12 mouse cellular contexts compared by ENCODE assay signal in the genomic region with DNA sequence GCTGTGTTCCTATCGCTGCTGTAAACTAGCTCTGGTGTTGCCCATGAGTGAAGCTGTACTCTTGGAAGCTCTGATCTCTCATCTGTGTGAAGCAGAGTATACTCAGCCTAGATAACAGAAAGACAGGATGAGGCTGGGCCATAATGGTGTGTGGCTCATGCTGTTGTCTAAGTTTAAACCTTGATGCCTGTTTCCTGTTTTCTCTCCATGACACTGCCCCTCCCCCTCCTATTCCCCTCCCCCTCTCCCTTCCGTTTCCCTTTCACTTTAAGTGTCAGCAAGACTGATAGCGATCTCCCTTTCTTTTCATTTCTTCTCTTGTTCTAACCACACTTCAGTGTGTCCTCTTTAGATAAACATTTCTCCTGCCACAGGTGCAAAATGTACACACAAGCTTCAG.
A peak's percentile ranks its signal among the peaks of the same experiment; 100 is the strongest.
DNase-seq lines count a peak whose midpoint lies in the region; ATAC-seq and TF ChIP-seq lines count a peak whose summit lies in the region.
"Had no signal": no experiment of that assay in that cellular context is flagged by ENCODE, and none has a peak within 500 bp of the region (broad histone marks: within the 10 kb centered on the region; RNA-seq: fewer than 3 reads in every experiment).

No protein-coding gene starts in this region.

- no peak overlapping the region for H3K4me2 ChIP-seq in heart, postnatal 0 days (ENCODE audit: low read depth, low read length)
- H3K4me2 ChIP-seq in heart, embryonic 12.5 days, result no peak overlapping the region
- peak overlapping the region; percentile 4; the same call in 1 of the 2 replicates for H3K4me2 ChIP-seq in liver, embryonic 11.5 days
- no peak overlapping the region for H3K4me2 ChIP-seq in hindbrain, embryonic 14.5 days (replicated peaks)

- no peak overlapping the region for H3K9ac ChIP-seq in heart, postnatal 0 days (replicated peaks; ENCODE audit: low read depth, low read length)
- H3K9ac ChIP-seq in heart, embryonic 12.5 days, result no peak overlapping the region
- no peak overlapping the region for H3K9ac ChIP-seq in liver, embryonic 11.5 days (ENCODE audit: low read depth, low read length)
- no peak overlapping the region for H3K9ac ChIP-seq in hindbrain, embryonic 14.5 days

- no peaks in the 10 kb centered on the region for H3K4me1 ChIP-seq in heart, postnatal 0 days (ENCODE audit: control insufficient read depth, insufficient read depth)
- no peaks in the 10 kb centered on the region for H3K4me1 ChIP-seq in heart, embryonic 12.5 days (replicated peaks)
- H3K4me1 ChIP-seq in liver, embryonic 11.5 days (replicated peaks; ENCODE audit: control insufficient read depth, insufficient read depth, low read length), result no peaks in the 10 kb centered on the region
- no peaks in the 10 kb centered on the region for H3K4me1 ChIP-seq in hindbrain, embryonic 14.5 days (replicated peaks; ENCODE audit: control insufficient read depth, insufficient read depth, low read length)
- H3K4me1 ChIP-seq: hindbrain, embryonic 10.5 days had no signal

- no peak overlapping the region for H3K4me3 ChIP-seq in heart, postnatal 0 days (ENCODE audit: low read depth, low read length)
- no peak overlapping the region for H3K4me3 ChIP-seq in heart, embryonic 12.5 days
- H3K4me3 ChIP-seq in liver, embryonic 11.5 days (ENCODE audit: low read depth, low read length), result no peak overlapping the region
- no peak overlapping the region for H3K4me3 ChIP-seq in hindbrain, embryonic 14.5 days (replicated peaks; ENCODE audit: low read length)
- H3K4me3 ChIP-seq: gastrocnemius, adult 2 months; hindbrain, embryonic 10.5 days had no signal

- H3K27ac ChIP-seq in heart, postnatal 0 days (ENCODE audit: low read depth), result peak overlapping the region; percentile 44; the same call in 1 of the 2 replicates
- H3K27ac ChIP-seq in heart, embryonic 12.5 days (ENCODE audit: poor library complexity, severe bottlenecking), result no peak overlapping the region
- no peak overlapping the region for H3K27ac ChIP-seq in liver, embryonic 11.5 days (ENCODE audit: low read depth, low read length)
- no peak overlapping the region for H3K27ac ChIP-seq in hindbrain, embryonic 14.5 days
- H3K27ac ChIP-seq: gastrocnemius, adult 2 months; hindbrain, embryonic 10.5 days had no signal

- no peak for TF ChIP-seq EP300 in heart, postnatal 0 days (IDR thresholded peaks at IDR 0.05; ENCODE audit: low read depth)

- H3K27me3 ChIP-seq in heart, postnatal 0 days (ENCODE audit: control insufficient read depth, insufficient read depth, low read length), result no peaks in the 10 kb centered on the region
- H3K27me3 ChIP-seq in heart, embryonic 12.5 days (replicated peaks), result no peaks in the 10 kb centered on the region
- H3K27me3 ChIP-seq in liver, embryonic 11.5 days (replicated peaks; ENCODE audit: control insufficient read depth, insufficient read depth, low read length), result no peaks in the 10 kb centered on the region
- no peaks in the 10 kb centered on the region for H3K27me3 ChIP-seq in hindbrain, embryonic 14.5 days (ENCODE audit: control insufficient read depth, insufficient read depth, low read length)

- ATAC-seq in heart, postnatal 0 days (ENCODE audit: insufficient read depth, low read depth), result no peak
- ATAC-seq in heart, embryonic 12.5 days (ENCODE audit: insufficient number of reproducible peaks, low FRiP score), result no peak
- ATAC-seq in liver, embryonic 11.5 days (replicated peaks; ENCODE audit: low FRiP score), result peak; percentile 55
- peak; percentile 45 for ATAC-seq in monocyte, adult 5-6 weeks (replicated peaks; ENCODE audit: insufficient number of reproducible peaks, low FRiP score, low TSS enrichment, poor library complexity, severe bottlenecking)
- no peak for ATAC-seq in hindbrain, embryonic 14.5 days (ENCODE audit: low FRiP score)

- no peak for DNase-seq in heart, postnatal 0 days (ENCODE audit: low spot score)
- DNase-seq in liver, embryonic 11.5 days (ENCODE audit: low spot score), result peak; percentile 31
- peak; percentile 6 for DNase-seq in yolk sac, embryonic 10.5 days (ENCODE audit: low spot score)
- DNase-seq in cerebellum, postnatal 10 days, result no peak
- DNase-seq in cerebellum, postnatal 36 days, result no peak
- no peak for DNase-seq in hindbrain, embryonic 14.5 days (ENCODE audit: low spot score)
- DNase-seq: cerebellum, adult 8-10 months; gastrocnemius, adult 2 months; right cerebral cortex, adult 18-20 months had no signal

- TF ChIP-seq CTCF in heart, postnatal 0 days (IDR thresholded peaks at IDR 0.05; ENCODE audit: low read depth), result no peak

- no peaks in the 10 kb centered on the region for H3K9me3 ChIP-seq in heart, postnatal 0 days (replicated peaks; ENCODE audit: control insufficient read depth, low read length)
- no peaks in the 10 kb centered on the region for H3K9me3 ChIP-seq in heart, embryonic 12.5 days (replicated peaks)
- H3K9me3 ChIP-seq in liver, embryonic 11.5 days (ENCODE audit: control insufficient read depth, low read length), result no peaks in the 10 kb centered on the region
- no peaks in the 10 kb centered on the region for H3K9me3 ChIP-seq in hindbrain, embryonic 14.5 days (ENCODE audit: control insufficient read depth, low read length)
- H3K9me3 ChIP-seq: hindbrain, embryonic 10.5 days had no signal

- H3K36me3 ChIP-seq in heart, postnatal 0 days (replicated peaks; ENCODE audit: control insufficient read depth, insufficient read depth, low read length), result no peaks in the 10 kb centered on the region
- no peaks in the 10 kb centered on the region for H3K36me3 ChIP-seq in heart, embryonic 12.5 days
- no peaks in the 10 kb centered on the region for H3K36me3 ChIP-seq in liver, embryonic 11.5 days (ENCODE audit: control insufficient read depth, insufficient read depth, low read length)
- H3K36me3 ChIP-seq in hindbrain, embryonic 14.5 days (replicated peaks; ENCODE audit: control insufficient read depth, insufficient read depth), result no peaks in the 10 kb centered on the region
- H3K36me3 ChIP-seq: hindbrain, embryonic 10.5 days had no signal

- WGBS in heart, postnatal 0 days, result 38% methylated on average over 3 of the region's 3 CpGs
- WGBS in heart, embryonic 12.5 days, result 51% methylated on average over 3 of the region's 3 CpGs
- WGBS in liver, embryonic 11.5 days, result 31% methylated on average over 3 of the region's 3 CpGs
- WGBS in hindbrain, embryonic 14.5 days, result 66% methylated on average over 3 of the region's 3 CpGs

Comparison
In these comparisons a context has a peak if more than half of its experiments do, and no peak if none do; other contexts are left out.
1. ATAC-seq: peak in liver, embryonic 11.5 days (single experiment) and monocyte, adult 5-6 weeks (single experiment); none in heart, postnatal 0 days (single experiment), heart, embryonic 12.5 days (single experiment) and hindbrain, embryonic 14.5 days (single experiment).
2. DNase-seq: peak in liver, embryonic 11.5 days (single experiment) and yolk sac, embryonic 10.5 days (single experiment); none in heart, postnatal 0 days (single experiment), cerebellum, postnatal 10 days (0 of 2), cerebellum, postnatal 36 days (0 of 2) and hindbrain, embryonic 14.5 days (single experiment).